Mouse (Mus musculus) retina, embryonic 14.5 days (tissue): ENCODE measurements around the gene Prdm11.

Experiments used
- DNase-seq: peaks from one replicate; pipeline ENCODE4 v3.0.0-alpha.2; 2015; ENCODE audit warnings: low spot score

Gene Prdm11

GRCm38 (mm10) chr2:93045818-93046508 is at the start of gene Prdm11:
TSS of gene Prdm11 (minus strand) at chr2:93046167.
- DNase-seq, result peak; percentile 67

- no peak for DNase-seq
These were observed 46.4 kb upstream of the Prdm11 start for GRCm38 (mm10) chr2:93092347-93092746.

GRCm38 (mm10) chr2:93091679-93092078 is 45.7 kb upstream of the Prdm11 start:
- peak; percentile 25 for DNase-seq

- DNase-seq, result no peak
These were observed 43.6 kb upstream of the Prdm11 start for GRCm38 (mm10) chr2:93089379-93090089.

- no peak for DNase-seq
These were observed 42.0 kb upstream of the Prdm11 start for GRCm38 (mm10) chr2:93088006-93088405.

GRCm38 (mm10) chr2:93085291-93086027 is 39.5 kb upstream of the Prdm11 start:
- DNase-seq, result no peak

DNA sequence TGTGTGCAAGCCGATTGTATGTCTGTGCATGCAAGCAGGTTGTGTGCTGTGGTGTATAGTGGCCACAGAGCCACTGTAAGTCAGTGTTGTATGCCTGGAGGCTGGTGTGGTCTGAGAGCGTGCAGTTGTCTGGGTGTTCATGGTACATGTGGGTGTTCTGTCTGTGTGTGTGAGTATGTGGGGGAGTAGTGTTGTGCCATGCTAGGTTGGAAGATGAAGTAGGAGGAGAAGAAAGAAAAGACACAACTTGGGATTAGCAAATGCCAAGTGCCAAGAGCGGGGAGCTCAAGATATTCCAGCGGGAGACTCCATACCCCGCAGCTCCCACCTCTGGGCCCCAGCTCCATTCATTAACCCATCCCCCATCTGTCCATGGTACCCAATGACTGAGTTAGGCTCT is 38.5 kb upstream of the Prdm11 start:
- DNase-seq, result no peak

GRCm38 (mm10) chr2:93083317-93083716 is 37.4 kb upstream of the Prdm11 start:
- DNase-seq, result no peak

- no peak for DNase-seq
These were observed 36.9 kb upstream of the Prdm11 start for GRCm38 (mm10) chr2:93082846-93083245.

- no peak for DNase-seq
These were observed 35.1 kb upstream of the Prdm11 start for GRCm38 (mm10) chr2:93080871-93081608.

GRCm38 (mm10) chr2:93079394-93079793 is 33.4 kb upstream of the Prdm11 start:
- DNase-seq, result no peak

- no peak for DNase-seq
These were observed 30.6 kb upstream of the Prdm11 start for GRCm38 (mm10) chr2:93076578-93076955.

- peak; percentile 88 for DNase-seq
These were observed 30.0 kb upstream of the Prdm11 start for GRCm38 (mm10) chr2:93075738-93076577.

DNA sequence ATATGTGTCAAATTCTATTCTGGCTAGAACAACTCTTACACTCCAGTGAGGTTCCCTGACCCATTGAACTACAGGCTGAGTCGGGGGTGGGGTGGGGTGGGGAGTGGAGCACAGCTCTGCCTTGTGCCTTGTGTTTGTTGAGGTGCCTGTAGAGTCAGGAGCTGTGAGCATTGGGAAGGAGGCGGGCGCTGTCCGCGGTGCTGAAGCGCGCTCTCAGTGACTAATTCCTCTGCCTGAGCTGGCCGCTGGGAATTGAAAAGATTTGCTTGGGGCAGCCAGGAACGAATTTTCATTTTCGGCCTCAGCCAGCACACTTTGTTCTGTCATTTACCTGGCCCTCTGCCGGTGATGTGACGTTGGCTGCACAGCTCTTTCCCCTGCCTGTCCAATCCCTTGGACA is 25.7 kb upstream of the Prdm11 start:
- peak; percentile 87 for DNase-seq

- DNase-seq, result peak; percentile 77
These were observed 23.0 kb upstream of the Prdm11 start for GRCm38 (mm10) chr2:93068942-93069341.

DNA sequence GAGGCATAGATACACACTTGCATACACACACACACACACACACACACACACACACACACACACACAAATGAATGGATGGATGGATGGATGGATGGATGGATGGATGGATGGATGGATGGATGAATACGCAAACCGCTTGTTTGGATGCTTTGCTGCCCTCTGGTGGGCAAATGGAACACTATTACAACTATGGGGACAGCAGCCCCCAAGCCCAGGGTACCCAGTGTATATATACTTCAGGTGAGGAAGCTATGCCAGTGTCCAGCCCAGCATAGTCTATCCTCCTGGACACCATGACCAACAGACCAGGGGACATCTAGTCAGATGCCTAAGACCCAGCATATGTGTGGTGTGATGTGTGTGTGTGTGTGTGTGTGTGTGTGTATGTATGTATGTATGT is 17.4 kb upstream of the Prdm11 start:
- peak; percentile 78 for DNase-seq

DNA sequence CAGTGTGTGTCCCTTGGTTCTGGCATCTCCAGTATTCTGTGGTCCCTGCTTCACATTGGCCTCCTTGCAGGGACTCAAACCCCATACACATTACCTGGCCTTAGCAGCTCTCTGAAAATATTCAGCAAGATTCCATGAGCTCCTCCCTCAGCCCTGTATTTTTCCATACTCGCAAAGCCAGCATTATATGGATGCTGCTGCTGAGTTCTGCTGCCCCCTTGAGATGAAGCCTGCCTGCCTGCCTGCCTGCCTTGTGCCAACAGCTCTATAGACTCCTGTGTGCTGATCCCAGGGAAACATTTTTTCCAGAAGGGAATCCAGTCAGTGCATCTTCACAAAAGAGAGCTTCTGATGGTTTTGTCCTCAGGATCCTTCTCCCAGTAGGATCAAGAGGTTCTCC is 5.9 kb upstream of the Prdm11 start:
- DNase-seq, result no peak

DNA sequence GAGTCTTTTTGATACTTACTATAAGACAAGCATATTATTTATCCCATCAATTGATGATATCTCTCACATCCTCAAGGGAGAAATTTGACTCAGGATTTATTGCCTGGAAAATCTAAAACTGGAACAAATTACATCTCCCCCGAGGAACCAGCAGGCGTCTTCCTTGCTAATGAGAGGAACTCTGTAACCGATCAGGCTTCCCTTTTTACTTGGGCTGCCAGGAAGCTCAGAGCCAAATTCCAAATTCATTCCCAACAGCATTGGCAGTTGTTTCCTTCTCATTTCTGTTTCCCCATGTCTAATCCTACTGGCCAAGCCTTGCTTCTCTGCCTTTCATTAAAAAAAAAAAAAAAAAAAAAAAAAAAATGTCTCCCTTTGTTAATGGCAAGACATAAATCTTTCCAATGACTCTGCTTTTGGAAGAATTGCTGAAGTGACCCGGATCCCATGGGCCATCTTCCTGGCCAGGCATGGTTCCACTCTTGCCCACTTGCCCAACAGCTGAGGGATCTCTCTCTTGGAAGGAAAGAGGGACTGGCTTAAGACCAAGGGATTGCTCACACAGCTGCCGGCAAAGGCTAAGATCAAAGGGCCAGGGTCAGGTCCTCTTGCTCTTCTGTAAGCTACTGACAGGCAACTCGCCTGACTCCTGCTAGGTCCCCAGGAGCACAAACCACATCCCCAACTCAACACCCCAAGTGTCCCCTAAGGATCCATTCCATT is 2.8 kb upstream of the Prdm11 start:
- no peak for DNase-seq

- no peak for DNase-seq
These were observed 1.6 kb upstream of the Prdm11 start for GRCm38 (mm10) chr2:93047491-93048050.

GRCm38 (mm10) chr2:93047036-93047435 is 1.1 kb upstream of the Prdm11 start:
- DNase-seq, result no peak

- no peak for DNase-seq
These were observed 505 bp upstream of the Prdm11 start for GRCm38 (mm10) chr2:93046509-93046835.
